ENCODE assay signal across 11 mouse cellular contexts in the genomic region with DNA sequence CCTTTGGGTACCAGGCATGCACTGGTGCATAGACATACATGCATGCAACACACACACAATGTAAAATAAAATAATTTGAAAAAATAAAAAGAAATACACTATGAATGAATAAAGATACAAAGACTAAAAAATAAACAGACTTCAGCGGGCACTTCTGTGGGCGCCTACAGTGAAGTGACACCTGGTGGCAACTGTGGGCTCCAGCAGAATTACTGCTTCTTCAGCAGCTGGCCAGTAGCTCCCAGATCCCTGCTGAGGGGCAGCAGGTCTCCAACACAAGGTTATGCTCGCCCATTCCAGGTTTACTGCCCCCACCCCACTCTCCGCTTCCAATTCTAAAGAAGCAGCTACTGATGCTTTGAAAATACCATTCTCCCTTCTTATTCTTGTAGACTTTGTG. TPM values are rescaled to one million over a fixed set of nuclear protein-coding genes. Genes with fewer than 3 reads are reported as not detected.
A peak's percentile ranks its signal among the peaks of the same experiment; 100 is the strongest.
DNase-seq lines count a peak whose midpoint lies in the region; TF ChIP-seq lines count a peak whose summit lies in the region.
"Had no signal": no experiment of that assay in that cellular context is flagged by ENCODE, and none has a peak within 500 bp of the region (broad histone marks: within the 10 kb centered on the region; RNA-seq: fewer than 3 reads in every experiment).

No protein-coding gene starts in this region.

- no peak overlapping the region for H3K4me3 ChIP-seq in heart, adult 2 months
- no peak overlapping the region for H3K4me3 ChIP-seq in lung, adult 2 months (replicated peaks; ENCODE audit: extremely low read depth, low read depth, low read length)
- H3K4me3 ChIP-seq: heart, embryonic 12.5 days; limb, embryonic 12.5 days had no signal

- no peak overlapping the region for H3K27ac ChIP-seq in heart, adult 2 months
- H3K27ac ChIP-seq: limb, embryonic 12.5 days had no signal

- TF ChIP-seq CTCF in heart, adult 2 months (IDR thresholded peaks at IDR 0.05) = peak; percentile 66
- TF ChIP-seq CTCF in lung, adult 2 months (IDR thresholded peaks at IDR 0.05; ENCODE audit: insufficient read depth, low read length) = peak; percentile 15; the same call in 1 of the 2 replicates

- H3K79me2 ChIP-seq in heart, adult 2 months (replicated peaks; ENCODE audit: control insufficient read depth, insufficient read depth, low read length) = no peaks in the 10 kb centered on the region

- H3K36me3 ChIP-seq in heart, adult 2 months (ENCODE audit: control insufficient read depth, insufficient read depth, low read length) = no peaks in the 10 kb centered on the region
- H3K36me3 ChIP-seq: heart, embryonic 12.5 days; limb, embryonic 12.5 days had no signal

- H3K9ac ChIP-seq in heart, adult 2 months (ENCODE audit: low read depth, low read length) = no peak overlapping the region
- H3K9ac ChIP-seq: heart, embryonic 12.5 days; limb, embryonic 12.5 days had no signal

- intact Hi-C loops in heart, adult 2 months (cut with DNase I) = no loop called here
- intact Hi-C loops in heart, postnatal 36 days (cut with DNase I) = no loop called here

- TF ChIP-seq EP300 in heart, adult 2 months (IDR thresholded peaks at IDR 0.05; ENCODE audit: insufficient read depth, low read depth, low read length) = no peak

- no peak for TF ChIP-seq POLR2A in heart, adult 2 months (IDR thresholded peaks at IDR 0.05; ENCODE audit: insufficient read depth, low read depth, low read length)
- no peak for TF ChIP-seq POLR2A in lung, adult 2 months (IDR thresholded peaks at IDR 0.05; ENCODE audit: borderline replicate concordance, extremely low read depth, low read depth, low read length)

- H3K4me1 ChIP-seq in heart, adult 2 months (ENCODE audit: control insufficient read depth, insufficient read depth, low read length) = no peaks in the 10 kb centered on the region
- no peaks in the 10 kb centered on the region for H3K4me1 ChIP-seq in lung, adult 2 months (ENCODE audit: control insufficient read depth, insufficient read depth, low read length)
- H3K4me1 ChIP-seq: heart, embryonic 12.5 days; limb, embryonic 12.5 days had no signal

- WGBS in heart, adult 2 months = 58% methylated on average over 4 of the region's 4 CpGs
- WGBS in lung, adult 2 months = 45% methylated on average over 4 of the region's 4 CpGs

- no peaks in the 10 kb centered on the region for H3K27me3 ChIP-seq in heart, adult 2 months (ENCODE audit: control insufficient read depth, insufficient read depth, low read length)
- H3K27me3 ChIP-seq: heart, embryonic 12.5 days had no signal

- DNase-seq in heart, adult 2 months = no peak
- no peak for DNase-seq in heart, postnatal 36 days
- DNase-seq in lung, adult 2 months = no peak
- no peak for DNase-seq in lung, postnatal 25 days (ENCODE audit: low spot score)
- peak; percentile 37 for DNase-seq in CD4-positive helper T cell, adult 2 months (ENCODE audit: low read depth, low spot score)
- peak; percentile 43 for DNase-seq in induced T-regulatory cell, adult 2 months (ENCODE audit: low read depth)
- DNase-seq in frontal cortex, postnatal 25 days (ENCODE audit: low spot score in 2 of 2) = no peak
- DNase-seq in adipocyte (ENCODE audit: low spot score) = no peak
- DNase-seq: kidney, adult 8-10 months had no signal

RNA-seq across cellular contexts. Expression of gene Necap1, which starts 6.4 kb away (rescaled TPM):
- 10 to 100 TPM; 20.7 to 22.6 TPM for total RNA-seq in heart, adult 2 months (2021)
- polyA plus RNA-seq in heart, adult 2 months (2012; rRNA removed) = 16.2 and 25.2 TPM in 2 replicates
- total RNA-seq in heart, postnatal 36 days (2021) = 10 to 100 TPM; 19.9 to 20.4 TPM
- polyA plus RNA-seq in lung, adult 2 months (2012; rRNA removed) = 11.5 and 16.7 TPM in 2 replicates

RNA-seq across cellular contexts. Expression of gene C3ar1, which starts 12.0 kb away (rescaled TPM):
- 1 to 10 TPM; 1.9 to 2.5 TPM for total RNA-seq in heart, adult 2 months (2021)
- 3.7 and 5.6 TPM in 2 replicates for polyA plus RNA-seq in heart, adult 2 months (2012; rRNA removed)
- 1 to 10 TPM; 3.0 to 5.0 TPM for total RNA-seq in heart, postnatal 36 days (2021)
- polyA plus RNA-seq in lung, adult 2 months (2012; rRNA removed) = 1.9 and 3.7 TPM in 2 replicates

RNA-seq across cellular contexts. Expression of gene Foxj2, which starts 48.2 kb away (rescaled TPM):
- 10 to 100 TPM; 35.2 to 36.3 TPM for total RNA-seq in heart, adult 2 months (2021)
- 19.8 and 20.7 TPM in 2 replicates for polyA plus RNA-seq in heart, adult 2 months (2012; rRNA removed)
- 10 to 100 TPM; 33.4 to 34.7 TPM for total RNA-seq in heart, postnatal 36 days (2021)
- polyA plus RNA-seq in lung, adult 2 months (2012; rRNA removed) = 16.5 and 19.9 TPM in 2 replicates

RNA-seq across cellular contexts. Expression of gene Clec4a1, which starts 53.7 kb away (rescaled TPM):
- total RNA-seq in heart, adult 2 months (2021) = 1 to 10 TPM; 3.8 to 4.4 TPM
- 3.4 and 3.6 TPM in 2 replicates for polyA plus RNA-seq in heart, adult 2 months (2012; rRNA removed)
- total RNA-seq in heart, postnatal 36 days (2021) = 1 to 10 TPM; 5.4 to 6.5 TPM
- 2.3 and 4.9 TPM in 2 replicates for polyA plus RNA-seq in lung, adult 2 months (2012; rRNA removed)

Comparison
In these comparisons a context has a peak if more than half of its experiments do, and no peak if none do; other contexts are left out.
1. DNase-seq: peak in CD4-positive helper T cell, adult 2 months (single experiment) and induced T-regulatory cell, adult 2 months (single experiment); none in heart, adult 2 months (0 of 2), heart, postnatal 36 days (0 of 2), lung, adult 2 months (single experiment), lung, postnatal 25 days (single experiment), frontal cortex, postnatal 25 days (0 of 2) and adipocyte (single experiment).